Mouse (Mus musculus) forebrain, embryonic 10.5 days (tissue): Measurements from ENCODE around the gene Wdr26. TPM values are rescaled to one million over a fixed set of nuclear protein-coding genes. Genes with fewer than 3 reads are reported as not detected.
A peak's percentile ranks its signal among the peaks of the same experiment; 100 is the strongest.

ENCODE experiments used
- DNase-seq: peaks from one replicate; pipeline ENCODE4 v3.0.0-alpha.2; 2017; ENCODE audit warnings: low spot score; ENCODE audit errors: extremely low spot score
- H3K27ac ChIP-seq: fragments of 300-500 bp; sonication (generic); 2 replicates; pipeline ENCODE4 v1.5.1; 2016; ENCODE audit warnings: mild to moderate bottlenecking
- H3K27me3 ChIP-seq: fragments of 300-500 bp; sonication (generic); 2 replicates; pipeline ENCODE4 v1.6.1; 2016; ENCODE audit warnings: mild to moderate bottlenecking; ENCODE audit not compliant: poor library complexity, severe bottlenecking
- H3K36me3 ChIP-seq: fragments of 300-500 bp; sonication (generic); replicated peaks from 2 replicates; pipeline ENCODE4 v1.6.1; 2016; ENCODE audit warnings: mild to moderate bottlenecking, moderate library complexity
- H3K4me1 ChIP-seq: fragments of 300-500 bp; sonication (generic); 2 replicates; pipeline ENCODE4 v1.6.1; 2016
- H3K4me3 ChIP-seq: fragments of 300-500 bp; sonication (generic); 2 replicates; pipeline ENCODE4 v1.5.1; 2016; ENCODE audit warnings: mild to moderate bottlenecking, moderate library complexity
- H3K9me3 ChIP-seq: fragments of 300-500 bp; sonication (generic); 2 replicates; pipeline ENCODE4 v1.6.1; 2016; ENCODE audit warnings: mild to moderate bottlenecking, moderate library complexity
- WGBS: fragments of 180-500 bp; shearing (Covaris S2); methylation state at CpG from one replicate; pipeline ENCODE4 v1.1.7; 2016; 5-methylcytosine and 5-hydroxymethylcytosine counted together
- polyA plus RNA-seq: library from polyadenylated mRNA; unstranded; fragments of >200 nt; fragmentation: Nextera tagmentation; extraction: Ambion mirVana; gene quantifications from 2 replicates; pipeline ENCODE4 v1.2.1, GENCODE M21; 2016

The Wdr26 gene
- polyA plus RNA-seq, 1 experiment from 2014 or later: 26.3 TPM

- H3K27ac ChIP-seq: peak overlapping the region; percentile 75; the same call in 1 of the 2 replicates
- no peak for DNase-seq
- no peaks in the 10 kb centered on the region for H3K27me3 ChIP-seq
- no peak overlapping the region for H3K4me3 ChIP-seq
- H3K36me3 ChIP-seq: no peaks in the 10 kb centered on the region
- WGBS: 90% methylated on average over 9 of the region's 9 CpGs
- H3K4me1 ChIP-seq: peaks cover 30% of the 10 kb centered on the region
- H3K9me3 ChIP-seq: no peaks in the 10 kb centered on the region
Measured at GRCm38 (mm10) chr1:181231821-181232220, 20.0 kb upstream of the Wdr26 start.

GRCm38 (mm10) chr1:181231262-181231661, 19.5 kb upstream of the Wdr26 start:
- 86% methylated on average over 7 of the region's 7 CpGs for WGBS
- H3K27me3 ChIP-seq: no peaks in the 10 kb centered on the region
- peaks cover 30% of the 10 kb centered on the region for H3K4me1 ChIP-seq
- DNase-seq: no peak
- H3K36me3 ChIP-seq: no peaks in the 10 kb centered on the region
- 0 out of 2 replicates have a peak overlapping the region, but pooled peaks have one; percentile 30 for H3K27ac ChIP-seq
- no peak overlapping the region for H3K4me3 ChIP-seq
- H3K9me3 ChIP-seq: no peaks in the 10 kb centered on the region

- H3K27ac ChIP-seq: 0 out of 2 replicates have a peak overlapping the region, but pooled peaks have one; percentile 30
- peaks cover 30% of the 10 kb centered on the region for H3K4me1 ChIP-seq
- no peaks in the 10 kb centered on the region for H3K36me3 ChIP-seq
- DNase-seq: no peak
- H3K27me3 ChIP-seq: no peaks in the 10 kb centered on the region
- H3K9me3 ChIP-seq: no peaks in the 10 kb centered on the region
- 46% methylated on average over 10 of the region's 10 CpGs for WGBS
- no peak overlapping the region for H3K4me3 ChIP-seq
Measured at GRCm38 (mm10) chr1:181230731-181231148, 18.9 kb upstream of the Wdr26 start.

- DNase-seq: no peak
- WGBS: 91% methylated on average over 5 of the region's 5 CpGs
- Histone ChIP-seq H3K9me3 (no peaks in the 10 kb centered on the region), H3K4me1 (peaks cover 24% of the 10 kb centered on the region), H3K36me3 (no peaks in the 10 kb centered on the region), H3K4me3 (no peak overlapping the region), H3K27me3 (no peaks in the 10 kb centered on the region), H3K27ac (no peak overlapping the region)
Measured at GRCm38 (mm10) chr1:181229046-181229445, 17.2 kb upstream of the Wdr26 start.

- Histone ChIP-seq H3K4me3 (no peak overlapping the region), H3K9me3 (no peaks in the 10 kb centered on the region), H3K27me3 (no peaks in the 10 kb centered on the region), H3K27ac (no peak overlapping the region), H3K36me3 (no peaks in the 10 kb centered on the region), H3K4me1 (peaks cover 24% of the 10 kb centered on the region)
- no peak for DNase-seq
- 81% methylated on average over 5 of the region's 5 CpGs for WGBS
Measured at GRCm38 (mm10) chr1:181228591-181228990, 16.8 kb upstream of the Wdr26 start.

GRCm38 (mm10) chr1:181227804-181228203, 16.0 kb upstream of the Wdr26 start:
- H3K9me3 ChIP-seq: no peaks in the 10 kb centered on the region
- H3K27ac ChIP-seq: no peak overlapping the region
- no peaks in the 10 kb centered on the region for H3K27me3 ChIP-seq
- WGBS: 85% methylated on average over 11 of the region's 11 CpGs
- no peak overlapping the region for H3K4me3 ChIP-seq
- no peak for DNase-seq
- peaks cover 24% of the 10 kb centered on the region for H3K4me1 ChIP-seq
- no peaks in the 10 kb centered on the region for H3K36me3 ChIP-seq

- 84% methylated on average over 11 of the region's 11 CpGs for WGBS
- Histone ChIP-seq H3K36me3 (no peaks in the 10 kb centered on the region), H3K9me3 (no peaks in the 10 kb centered on the region), H3K4me1 (peaks cover 17% of the 10 kb centered on the region), H3K4me3 (no peak overlapping the region), H3K27ac (no peak overlapping the region), H3K27me3 (no peaks in the 10 kb centered on the region)
- DNase-seq: no peak
Measured at GRCm38 (mm10) chr1:181226850-181227249, 15.0 kb upstream of the Wdr26 start.

- peaks cover 6% of the 10 kb centered on the region for H3K4me1 ChIP-seq
Measured at GRCm38 (mm10) chr1:181225281-181225680, 13.5 kb upstream of the Wdr26 start.

GRCm38 (mm10) chr1:181222041-181222440, 10.2 kb upstream of the Wdr26 start:
- Histone ChIP-seq H3K9me3 (no peaks in the 10 kb centered on the region), H3K36me3 (no peaks in the 10 kb centered on the region)
- 65% methylated on average over 1 of the region's 1 CpGs for WGBS

More at GRCm38 (mm10) chr1:181225281-181225680, 13.5 kb upstream of the Wdr26 start:
- Histone ChIP-seq H3K36me3 (no peaks in the 10 kb centered on the region), H3K9me3 (no peaks in the 10 kb centered on the region), H3K27me3 (no peaks in the 10 kb centered on the region), H3K4me3 (no peak overlapping the region), H3K27ac (no peak overlapping the region)
- no peak for DNase-seq
- WGBS: 83% methylated on average over 5 of the region's 5 CpGs

GRCm38 (mm10) chr1:181216315-181216714, 4.5 kb upstream of the Wdr26 start:
- peak; percentile 27 for DNase-seq
- H3K36me3 ChIP-seq: 0 out of 2 replicates have a peak, but pooled peaks cover 2% of the 10 kb centered on the region

More at GRCm38 (mm10) chr1:181222041-181222440, 10.2 kb upstream of the Wdr26 start:
- Histone ChIP-seq H3K4me3 (no peak overlapping the region), H3K27me3 (no peaks in the 10 kb centered on the region), H3K27ac (no peak overlapping the region), H3K4me1 (no peaks in the 10 kb centered on the region)
- DNase-seq: no peak

GRCm38 (mm10) chr1:181214296-181215035, 2.7 kb upstream of the Wdr26 start:
- Histone ChIP-seq H3K4me1 (peaks cover 34% of the 10 kb centered on the region), H3K9me3 (no peaks in the 10 kb centered on the region), H3K4me3 (no peak overlapping the region), H3K27me3 (no peaks in the 10 kb centered on the region), H3K36me3 (0 out of 2 replicates have a peak, but pooled peaks cover 2% of the 10 kb centered on the region), H3K27ac (no peak overlapping the region)
- 87% methylated on average over 8 of the region's 8 CpGs for WGBS
- no peak for DNase-seq

More at GRCm38 (mm10) chr1:181216315-181216714, 4.5 kb upstream of the Wdr26 start:
- 0 out of 2 replicates have a peak overlapping the region, but pooled peaks have one; percentile 44 for H3K27ac ChIP-seq
- H3K4me1 ChIP-seq: peaks cover 22% of the 10 kb centered on the region
- H3K4me3 ChIP-seq: no peak overlapping the region
- no peaks in the 10 kb centered on the region for H3K9me3 ChIP-seq
- no peaks in the 10 kb centered on the region for H3K27me3 ChIP-seq
- WGBS: 61% methylated on average over 4 of the region's 4 CpGs

- 1% methylated on average over 23 of the region's 72 CpGs for WGBS
- Histone ChIP-seq H3K27ac (peak overlapping the region; percentile 98), H3K4me1 (peaks cover 37% of the 10 kb centered on the region), H3K36me3 (peaks cover 29% of the 10 kb centered on the region), H3K27me3 (no peaks in the 10 kb centered on the region), H3K4me3 (peak overlapping the region; percentile 100), H3K9me3 (no peaks in the 10 kb centered on the region)
- no peak for DNase-seq
Measured at GRCm38 (mm10) chr1:181211403-181211919, 340 bp downstream of the Wdr26 start.
